9 mouse cellular contexts compared by ENCODE assay signal in genomic region chr9:59658146-59658545, GRCm38 (mm10). TPM values are rescaled to one million over a fixed set of nuclear protein-coding genes. Genes with fewer than 3 reads are reported as not detected.
A peak's percentile ranks its signal among the peaks of the same experiment; 100 is the strongest.
DNase-seq lines count a peak whose midpoint lies in the region; ATAC-seq and TF ChIP-seq lines count a peak whose summit lies in the region.
"Had no signal": no experiment of that assay in that cellular context is flagged by ENCODE, and none has a peak within 500 bp of the region (broad histone marks: within the 10 kb centered on the region; RNA-seq: fewer than 3 reads in every experiment).

No protein-coding gene starts in this region.

- H3K79me3 ChIP-seq in C2C12 (ENCODE audit: low read depth): peaks cover 78% of the 10 kb centered on the region

- peak overlapping the region; percentile 90 for H3K4me2 ChIP-seq in forebrain, embryonic 13.5 days
- H3K4me2 ChIP-seq in liver, embryonic 14.5 days (ENCODE audit: low read depth): peak overlapping the region; percentile 77

- H3K27ac ChIP-seq in gastrocnemius, adult 2 months: peak overlapping the region; percentile 99
- peak overlapping the region; percentile 97 for H3K27ac ChIP-seq in forebrain, embryonic 13.5 days
- H3K27ac ChIP-seq in liver, embryonic 14.5 days: no peak overlapping the region

- H3K9ac ChIP-seq in forebrain, embryonic 13.5 days: peak overlapping the region; percentile 91
- H3K9ac ChIP-seq in liver, embryonic 14.5 days (replicated peaks): no peak overlapping the region

- no peaks in the 10 kb centered on the region for H3K9me3 ChIP-seq in forebrain, embryonic 13.5 days (replicated peaks)
- no peaks in the 10 kb centered on the region for H3K9me3 ChIP-seq in liver, embryonic 14.5 days (ENCODE audit: control insufficient read depth, low read length)

- no peak for TF ChIP-seq EP300 in liver, embryonic 14.5 days (IDR thresholded peaks at IDR 0.05; ENCODE audit: low read depth)

- H3K36me3 ChIP-seq in C2C12 (ENCODE audit: control insufficient read depth, insufficient read depth): peaks cover 59% of the 10 kb centered on the region
- peaks cover 36% of the 10 kb centered on the region for H3K36me3 ChIP-seq in forebrain, embryonic 13.5 days (ENCODE audit: poor library complexity, severe bottlenecking)
- H3K36me3 ChIP-seq in liver, embryonic 14.5 days (replicated peaks; ENCODE audit: control insufficient read depth, insufficient read depth, low read depth): no peaks in the 10 kb centered on the region

- peaks cover 61% of the 10 kb centered on the region for H3K4me1 ChIP-seq in forebrain, embryonic 13.5 days
- peaks cover 19 to 31% of the 10 kb centered on the region in 2 experiments for H3K4me1 ChIP-seq in liver, embryonic 14.5 days (replicated peaks; ENCODE audit: control insufficient read depth in 2 of 2, insufficient read depth in 2 of 2, low read length in 1 of 2)

- no peak for DNase-seq in gastrocnemius, adult 2 months
- DNase-seq in gastrocnemius, adult 18-20 months (ENCODE audit: low spot score): no peak
- DNase-seq in liver, embryonic 14.5 days (ENCODE audit: low read depth in 3 of 3, low spot score in 3 of 3): no peak
- DNase-seq in urinary bladder, postnatal 25 days (ENCODE audit: low spot score): no peak
- DNase-seq in ovary, postnatal 14 days (ENCODE audit: low spot score): no peak
- no peak for DNase-seq in cerebellum, adult 8-10 months
- DNase-seq: lung, postnatal 14 days had no signal

- ATAC-seq in forebrain, embryonic 13.5 days: no peak
- no peak for ATAC-seq in liver, embryonic 14.5 days (ENCODE audit: insufficient read depth)

- H3K27me3 ChIP-seq in C2C12 (ENCODE audit: control insufficient read depth, insufficient read depth, insufficient read length): no peaks in the 10 kb centered on the region
- no peaks in the 10 kb centered on the region for H3K27me3 ChIP-seq in forebrain, embryonic 13.5 days
- peaks cover 33% of the 10 kb centered on the region for H3K27me3 ChIP-seq in liver, embryonic 14.5 days (ENCODE audit: control insufficient read depth, insufficient read depth, low read length)

- 2% methylated on average over 4 of the region's 4 CpGs for WGBS in forebrain, embryonic 13.5 days
- 22% methylated on average over 4 of the region's 4 CpGs for WGBS in liver, embryonic 14.5 days (ENCODE audit: insufficient replicate concordance)

- peak overlapping the region; percentile 89 for H3ac ChIP-seq in C2C12 (ENCODE audit: control insufficient read depth, insufficient read length, low read depth)

- peak overlapping the region; percentile 93 for H3K4me3 ChIP-seq in gastrocnemius, adult 2 months
- H3K4me3 ChIP-seq in C2C12 (ENCODE audit: insufficient read depth, poor library complexity, severe bottlenecking): peak overlapping the region; percentile 86
- peak overlapping the region; percentile 87 for H3K4me3 ChIP-seq in forebrain, embryonic 13.5 days
- peak overlapping the region; percentile 9 to 62; a peak in 3 of 4 replicates for H3K4me3 ChIP-seq in liver, embryonic 14.5 days (ENCODE audit: insufficient read depth in 1 of 2, low read depth in 2 of 2, low read length in 2 of 2)

- peaks cover 91% of the 10 kb centered on the region for H3K79me2 ChIP-seq in C2C12 (ENCODE audit: control insufficient read depth, insufficient read depth)

- TF ChIP-seq CTCF in gastrocnemius, adult 2 months (IDR thresholded peaks at IDR 0.05): no peak
- TF ChIP-seq CTCF in C2C12 (IDR thresholded peaks at IDR 0.05; ENCODE audit: control insufficient read depth, insufficient read depth, insufficient read length): no peak
- TF ChIP-seq CTCF in liver, embryonic 14.5 days (IDR thresholded peaks at IDR 0.05; ENCODE audit: low read depth): no peak

- intact Hi-C loops in gastrocnemius, adult 2 months (cut with DNase I): loop anchor here (2.0 to 5.0 kb wide), 2 partner anchors 15 to 41 kb away; partner anchors contain the start of gene Parp6

TF ChIP-seq in C2C12, 6 proteins besides CTCF, POLR2A, EP300 and RAD21:
- no peak for TF ChIP-seq USF1 (IDR thresholded peaks at IDR 0.05; ENCODE audit: low read depth)
- no peak for TF ChIP-seq FOSL1 (IDR thresholded peaks at IDR 0.05; ENCODE audit: insufficient read depth, low read length, poor library complexity, severe bottlenecking)
- TF ChIP-seq MAX (IDR thresholded peaks at IDR 0.05): no peak

RNA-seq across cellular contexts. Expression of gene Pkm, which starts 2.0 kb away (rescaled TPM):
- 1,000 to 10,000 TPM; 2,556 to 3,331 TPM for total RNA-seq in gastrocnemius, adult 2 months (2021)
- total RNA-seq in gastrocnemius, adult 18-20 months (2021): 1,000 to 10,000 TPM; 2,790 to 2,981 TPM
- polyA plus RNA-seq in C2C12 (2012; fragmentation: generic; extraction: Trizol): 4,379 TPM
- polyA plus RNA-seq in forebrain, embryonic 13.5 days (2015; fragmentation: Nextera tagmentation; extraction: Ambion mirVana): 1,587 and 1,755 TPM in 2 replicates
- polyA plus RNA-seq in liver, embryonic 14.5 days (2012; rRNA removed): 87.9 and 108 TPM in 2 replicates
- 119 and 131 TPM in 2 replicates for polyA plus RNA-seq in liver, embryonic 14.5 days (2014; fragmentation: Nextera tagmentation; extraction: Ambion mirVana)

RNA-seq across cellular contexts. Expression of gene Gramd2, which starts 21.8 kb away (rescaled TPM):
- total RNA-seq in gastrocnemius, adult 2 months (2021): under 1 TPM; 0.11 to 0.13 TPM
- under 1 TPM in 1 of 2 experiments, not detected in 1; 0.07 TPM for total RNA-seq in gastrocnemius, adult 18-20 months (2021)
- 1.8 TPM for polyA plus RNA-seq in C2C12 (2012; fragmentation: generic; extraction: Trizol)
- polyA plus RNA-seq in forebrain, embryonic 13.5 days (2015; fragmentation: Nextera tagmentation; extraction: Ambion mirVana): 1.3 and 1.8 TPM in 2 replicates
- polyA plus RNA-seq in liver, embryonic 14.5 days (2012; rRNA removed): 0.06 and 0.12 TPM in 2 replicates
- not detected in 2 replicates for polyA plus RNA-seq in liver, embryonic 14.5 days (2014; fragmentation: Nextera tagmentation; extraction: Ambion mirVana)

RNA-seq across cellular contexts. Expression of gene Parp6, which starts 41.1 kb away (rescaled TPM):
- 10 to 100 TPM; 25.7 to 26.0 TPM for total RNA-seq in gastrocnemius, adult 2 months (2021)
- 10 to 100 TPM; 24.2 to 24.7 TPM for total RNA-seq in gastrocnemius, adult 18-20 months (2021)
- polyA plus RNA-seq in C2C12 (2012; fragmentation: generic; extraction: Trizol): 6.0 TPM
- polyA plus RNA-seq in forebrain, embryonic 13.5 days (2015; fragmentation: Nextera tagmentation; extraction: Ambion mirVana): 154 and 155 TPM in 2 replicates
- 5.2 and 5.3 TPM in 2 replicates for polyA plus RNA-seq in liver, embryonic 14.5 days (2012; rRNA removed)
- polyA plus RNA-seq in liver, embryonic 14.5 days (2014; fragmentation: Nextera tagmentation; extraction: Ambion mirVana): 1.9 and 2.6 TPM in 2 replicates

Comparison
In these comparisons a context has a peak if more than half of its experiments do, and no peak if none do; other contexts are left out.
1. H3K4me3 ChIP-seq: peak in every context shown above with its lines; median percentile 93 in gastrocnemius, adult 2 months; 87 in forebrain, embryonic 13.5 days; 86 in C2C12; 36 in liver, embryonic 14.5 days.
2. RNA of gene Pkm, which starts 2.0 kb away (polyA plus RNA-seq): 4,379 TPM in C2C12 (single experiment) and 1,587 to 1,755 TPM in forebrain, embryonic 13.5 days; 87.9 to 131 TPM in liver, embryonic 14.5 days; every median in the first group is over 10 times any median in the second.
3. RNA of gene Parp6, which starts 41.1 kb away (polyA plus RNA-seq): 154 to 155 TPM in forebrain, embryonic 13.5 days; 6.0 TPM in C2C12 (single experiment) and 1.9 to 5.3 TPM in liver, embryonic 14.5 days; every median in the first group is over 10 times any median in the second.